Mouse (Mus musculus): ENCODE measurements at regions not wholly inside any gene's neighbourhood (a gene's known extent, or its start where the extent isn't known, plus 50 kb on each side); places are given as distances from the start of the nearest gene placed in this dataset.

- Histone ChIP-seq H3K4me1 (ENCODE audit: control insufficient read depth in 1 of 2, insufficient read depth in 2 of 2, low read length in 2 of 2) (no peaks in the 10 kb centered on the region), H3K4me3 (ENCODE audit: control insufficient read depth in 1 of 2, insufficient read depth in 1 of 2, low read depth in 2 of 2, low read length in 2 of 2) (no peak overlapping the region), H3K9me3 (replicated peaks; ENCODE audit: insufficient read depth, low read length) (no peaks in the 10 kb centered on the region), H3K9ac (ENCODE audit: control insufficient read depth, low read depth, low read length, poor library complexity, severe bottlenecking) (no peak overlapping the region), H3K79me2 (ENCODE audit: control insufficient read depth, insufficient read depth, low read length, poor library complexity) (no peaks in the 10 kb centered on the region), H3K27ac (ENCODE audit: control insufficient read depth, low read depth, low read length) (no peak overlapping the region), H3K36me3 (ENCODE audit: control insufficient read depth in 1 of 2, insufficient read depth in 2 of 2, low read length in 2 of 2) (no peaks in the 10 kb centered on the region), H3K27me3 (ENCODE audit: control insufficient read depth in 1 of 2, insufficient read depth in 2 of 2, low read length in 2 of 2) (peaks cover 0 to 2% of the 10 kb centered on the region in 2 experiments; a peak in 1 of 4 replicates)
- TF ChIP-seq ZKSCAN1 (IDR thresholded peaks at IDR 0.05; ENCODE audit: low read depth, low read length) (no peak), TAL1 (IDR thresholded peaks at IDR 0.05; ENCODE audit: low read length) (no peak), USF1 (IDR thresholded peaks at IDR 0.05; ENCODE audit: low read depth, low read length) (no peak), POLR2AphosphoS2 (IDR thresholded peaks at IDR 0.05; ENCODE audit: low read length) (no peak)
- DNase-seq (ENCODE audit: low read depth, low spot score): no peak
Measured at GRCm38 (mm10) chr5:75869535-75869934, 108.7 kb downstream of the Kdr start.

DNA sequence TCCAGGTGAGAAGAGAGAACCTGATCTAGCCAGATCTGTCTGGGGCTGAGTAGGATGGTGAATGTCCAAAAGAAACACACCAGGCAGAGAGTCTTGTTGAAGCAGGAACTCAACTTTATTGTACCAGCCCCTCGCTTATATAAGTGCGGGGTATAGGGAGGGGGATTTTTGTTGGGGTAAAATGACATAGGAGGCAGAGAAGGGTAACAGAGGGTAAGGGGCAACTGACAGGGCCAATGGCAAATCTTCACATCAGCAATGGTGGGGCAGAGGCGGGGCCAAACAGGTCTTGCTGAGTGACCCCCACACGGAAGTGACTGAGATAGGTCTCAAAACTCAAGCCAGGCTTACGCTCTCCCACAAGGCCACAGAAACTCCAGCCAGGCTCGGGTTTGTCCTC, 113.2 kb downstream of the Kdr start:
- H3K4me1 ChIP-seq (ENCODE audit: control insufficient read depth in 1 of 2, insufficient read depth in 2 of 2, low read length in 2 of 2): no peaks in the 10 kb centered on the region
- no peak overlapping the region for H3K9ac ChIP-seq (ENCODE audit: control insufficient read depth, low read depth, low read length, poor library complexity, severe bottlenecking)
- H3K9me3 ChIP-seq (replicated peaks; ENCODE audit: insufficient read depth, low read length): no peaks in the 10 kb centered on the region
- H3K36me3 ChIP-seq (ENCODE audit: control insufficient read depth in 1 of 2, insufficient read depth in 2 of 2, low read length in 2 of 2): no peaks in the 10 kb centered on the region
- H3K27me3 ChIP-seq (ENCODE audit: control insufficient read depth in 1 of 2, insufficient read depth in 2 of 2, low read length in 2 of 2): peaks cover 0 to 2% of the 10 kb centered on the region in 2 experiments; a peak in 1 of 4 replicates
- H3K79me2 ChIP-seq (ENCODE audit: control insufficient read depth, insufficient read depth, low read length, poor library complexity): no peaks in the 10 kb centered on the region
- TF ChIP-seq USF2 (IDR thresholded peaks at IDR 0.05; ENCODE audit: borderline replicate concordance in 1 of 2, insufficient read depth in 1 of 2, low read depth in 1 of 2, low read length in 2 of 2) (no peak), KAT2A (conservative IDR thresholded peaks at IDR 0.05; ENCODE audit: low read depth, low read length) (no peak), MEF2A (IDR thresholded peaks at IDR 0.05; ENCODE audit: extremely low read depth, insufficient replicate concordance, low read depth, low read length, poor library complexity, severe bottlenecking) (no peak), MAZ (IDR thresholded peaks at IDR 0.05; ENCODE audit: low read depth, low read length) (no peak), ZNF384 (IDR thresholded peaks at IDR 0.05; ENCODE audit: low read depth, low read length) (no peak), NELFE (IDR thresholded peaks at IDR 0.05; ENCODE audit: low read depth, low read length) (no peak), GABPA (IDR thresholded peaks at IDR 0.05; ENCODE audit: low read depth, low read length) (no peak), ZC3H11A (IDR thresholded peaks at IDR 0.05; ENCODE audit: low read depth, low read length) (no peak), MAX (IDR thresholded peaks at IDR 0.05; ENCODE audit: low read length) (no peak), USF1 (IDR thresholded peaks at IDR 0.05; ENCODE audit: low read depth, low read length) (no peak), HCFC1 (IDR thresholded peaks at IDR 0.05; ENCODE audit: low read depth, low read length) (no peak), TAL1 (IDR thresholded peaks at IDR 0.05; ENCODE audit: low read length) (no peak), TBP (IDR thresholded peaks at IDR 0.05; ENCODE audit: low read depth, low read length) (no peak), SIN3A (IDR thresholded peaks at IDR 0.05; ENCODE audit: low read length) (no peak), E2F4 (IDR thresholded peaks at IDR 0.05; ENCODE audit: borderline replicate concordance, low read depth, low read length) (no peak), NRF1 (IDR thresholded peaks at IDR 0.05; ENCODE audit: insufficient read depth, low read depth, low read length, poor library complexity, severe bottlenecking) (no peak), ZKSCAN1 (IDR thresholded peaks at IDR 0.05; ENCODE audit: low read depth, low read length) (no peak), ETS1 (IDR thresholded peaks at IDR 0.05; ENCODE audit: low read depth, low read length) (no peak), SMC3 (IDR thresholded peaks at IDR 0.05; ENCODE audit: low read depth, low read length) (no peak)
- no peak for DNase-seq (ENCODE audit: low read depth, low spot score)
- no peak overlapping the region for H3K27ac ChIP-seq (ENCODE audit: control insufficient read depth, low read depth, low read length)
- H3K4me3 ChIP-seq (ENCODE audit: control insufficient read depth in 1 of 2, insufficient read depth in 1 of 2, low read depth in 2 of 2, low read length in 2 of 2): no peak overlapping the region

All from MEL (cell line).